Mouse (Mus musculus): ENCODE measurements around the gene Nfkb2. TPM values are rescaled to one million over a fixed set of nuclear protein-coding genes. Genes with fewer than 3 reads are reported as not detected.

Gene Nfkb2
- polyA plus RNA-seq (2015; fragmentation: Nextera tagmentation; extraction: Ambion mirVana): 2.4 and 10.0 TPM in 2 replicates

DNA sequence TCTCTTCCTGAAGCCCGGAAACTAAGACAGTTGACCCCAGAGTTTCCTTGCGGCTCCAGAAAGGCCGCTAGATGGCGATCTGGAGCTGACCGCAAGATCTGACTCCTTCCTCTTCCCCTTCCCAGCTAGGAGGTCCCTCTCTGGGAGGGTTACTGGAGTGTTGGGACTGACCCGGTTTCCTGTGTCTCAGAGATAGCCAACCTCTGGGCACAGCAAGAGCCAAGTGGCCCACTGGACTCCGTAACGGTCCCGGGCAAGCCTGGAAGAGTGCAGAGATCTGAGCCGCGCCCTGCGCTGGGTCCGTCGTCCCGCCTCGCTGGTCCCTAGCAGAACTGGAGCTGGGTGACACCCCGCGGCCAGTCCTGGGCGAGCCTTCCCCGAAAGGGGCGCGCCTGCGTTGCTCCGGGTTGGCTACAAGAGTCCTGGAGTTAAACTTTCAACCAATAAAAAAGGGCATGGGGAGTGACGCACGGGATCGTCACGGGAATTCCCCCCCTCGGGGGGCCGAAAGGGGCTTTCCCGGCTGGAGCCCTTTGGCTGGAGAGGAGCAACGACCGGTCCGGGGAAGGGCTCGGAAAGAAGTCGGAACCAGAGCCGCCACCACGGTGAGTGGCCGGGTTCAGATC lies at the start of gene Nfkb2:
Gene Nfkb2 (plus strand): TSS at position 105 of the 626 bp plus-strand sequence.
- H3K9ac ChIP-seq (replicated peaks): peak within 1 kb of the TSS; percentile 47
- peak; percentile 67 for ATAC-seq (ENCODE audit: low FRiP score)
- no peaks in the 10 kb centered on the region for H3K36me3 ChIP-seq

DNA sequence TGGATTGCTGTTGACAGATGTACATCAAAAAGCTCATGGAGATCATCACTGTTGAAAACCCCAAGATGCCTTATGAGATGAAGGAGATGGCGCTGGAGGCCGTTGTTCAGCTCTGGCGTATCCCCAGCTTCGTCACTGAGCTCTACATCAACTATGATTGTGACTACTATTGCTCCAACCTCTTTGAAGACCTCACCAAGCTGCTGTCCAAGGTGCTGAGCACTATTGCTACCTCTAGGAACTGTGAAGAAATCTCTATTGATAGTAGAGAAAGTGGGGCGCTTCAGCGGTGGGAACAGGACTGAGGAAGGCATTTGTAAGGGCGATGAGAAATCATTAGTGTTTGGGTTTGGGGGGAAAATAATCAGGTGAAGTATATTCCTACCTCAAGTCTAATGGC lies 39.4 kb upstream of the Nfkb2 start:
- Histone ChIP-seq H3K27ac (replicated peaks) (no peak overlapping the region), H3K9me3 (replicated peaks) (no peaks in the 10 kb centered on the region), H3K4me2 (no peak overlapping the region), H3K27me3 (replicated peaks) (no peaks in the 10 kb centered on the region), H3K36me3 (peaks cover 99% of the 10 kb centered on the region), H3K4me3 (replicated peaks) (no peak overlapping the region), H3K4me1 (no peaks in the 10 kb centered on the region), H3K9ac (replicated peaks) (no peak overlapping the region)
- ATAC-seq (ENCODE audit: low FRiP score): no peak
- 91% methylated on average over 7 of the region's 7 CpGs for WGBS

More for the DNA sequence above, at the start of gene Nfkb2:
- Histone ChIP-seq H3K27ac (replicated peaks) (peak within 1 kb of the TSS; percentile 68), H3K4me1 (peaks cover 37% of the 10 kb centered on the region), H3K9me3 (replicated peaks) (no peaks in the 10 kb centered on the region), H3K4me3 (replicated peaks) (peak within 1 kb of the TSS; percentile 47), H3K27me3 (replicated peaks) (peaks cover 42% of the 10 kb centered on the region), H3K4me2 (peak within 1 kb of the TSS; percentile 93)
- under 1% methylated on average over 39 of the region's 39 CpGs for WGBS

DNA sequence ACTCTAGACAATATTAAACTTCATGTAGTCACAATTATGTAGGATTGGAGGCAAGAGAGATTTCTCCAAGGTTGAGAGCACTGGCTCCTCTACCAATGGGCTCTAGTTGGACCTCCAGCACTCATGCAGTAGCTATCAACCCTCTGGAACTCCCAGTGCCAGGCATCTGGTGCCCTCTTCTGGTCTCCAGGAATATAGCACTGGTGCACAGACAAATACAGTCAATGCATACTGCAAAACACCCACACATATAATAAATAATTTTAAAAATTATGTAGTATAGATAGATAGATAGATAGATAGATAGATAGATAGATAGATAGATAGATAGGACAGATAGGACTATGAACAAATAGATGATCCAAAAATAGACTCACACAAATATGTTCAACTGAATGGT lies 28.8 kb upstream of the Nfkb2 start:
- no peak overlapping the region for H3K4me3 ChIP-seq (replicated peaks)
- ATAC-seq (ENCODE audit: low FRiP score): no peak
- H3K27me3 ChIP-seq (replicated peaks): no peaks in the 10 kb centered on the region
- no peak overlapping the region for H3K4me2 ChIP-seq
- H3K4me1 ChIP-seq: no peaks in the 10 kb centered on the region
- no peak overlapping the region for H3K27ac ChIP-seq (replicated peaks)
- no peaks in the 10 kb centered on the region for H3K9me3 ChIP-seq (replicated peaks)
- no peak overlapping the region for H3K9ac ChIP-seq (replicated peaks)
- peaks cover 80% of the 10 kb centered on the region for H3K36me3 ChIP-seq

DNA sequence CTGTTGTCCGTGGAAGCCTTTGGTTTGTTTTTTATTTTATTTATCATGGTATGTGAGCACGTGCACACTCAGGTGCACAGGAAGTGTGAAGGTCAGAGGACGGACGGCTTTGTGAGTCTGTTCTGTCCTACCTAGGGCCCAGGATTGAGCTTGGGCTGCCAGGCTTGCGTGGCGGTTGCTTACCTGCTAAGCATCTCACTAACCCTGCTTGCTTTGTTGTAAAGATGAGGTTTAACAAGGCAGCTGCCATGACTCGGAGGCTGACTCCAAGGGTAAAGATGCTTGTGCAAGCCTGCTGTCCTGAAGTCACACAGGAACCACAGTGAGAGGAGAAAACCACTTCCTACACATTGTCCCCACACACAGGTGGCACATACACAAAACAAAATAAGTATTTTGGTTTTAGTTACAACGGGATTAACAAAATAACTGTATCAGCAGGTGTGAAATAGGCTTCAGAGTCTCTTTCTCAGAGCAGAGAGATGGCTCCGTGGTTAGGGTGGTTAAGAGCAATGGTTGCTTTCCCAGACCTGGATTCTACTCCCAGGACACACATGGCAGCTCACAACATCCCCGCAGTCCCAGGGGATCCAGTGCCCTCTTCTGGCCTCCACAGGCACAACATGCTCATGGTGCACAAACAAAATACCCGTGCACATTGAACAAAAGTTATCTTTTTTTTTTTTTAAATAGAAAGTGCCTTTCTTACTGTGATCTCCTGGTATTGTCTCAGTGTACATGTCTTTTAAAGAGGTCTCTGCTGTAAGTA lies 21.9 kb upstream of the Nfkb2 start:
- Histone ChIP-seq H3K4me1 (no peaks in the 10 kb centered on the region), H3K36me3 (peaks cover 87% of the 10 kb centered on the region), H3K27ac (replicated peaks) (no peak overlapping the region), H3K4me3 (replicated peaks) (no peak overlapping the region), H3K4me2 (no peak overlapping the region), H3K9ac (replicated peaks) (no peak overlapping the region), H3K9me3 (replicated peaks) (no peaks in the 10 kb centered on the region), H3K27me3 (replicated peaks) (no peaks in the 10 kb centered on the region)
- ATAC-seq (ENCODE audit: low FRiP score): no peak
- 96% methylated on average over 11 of the region's 11 CpGs for WGBS

DNA sequence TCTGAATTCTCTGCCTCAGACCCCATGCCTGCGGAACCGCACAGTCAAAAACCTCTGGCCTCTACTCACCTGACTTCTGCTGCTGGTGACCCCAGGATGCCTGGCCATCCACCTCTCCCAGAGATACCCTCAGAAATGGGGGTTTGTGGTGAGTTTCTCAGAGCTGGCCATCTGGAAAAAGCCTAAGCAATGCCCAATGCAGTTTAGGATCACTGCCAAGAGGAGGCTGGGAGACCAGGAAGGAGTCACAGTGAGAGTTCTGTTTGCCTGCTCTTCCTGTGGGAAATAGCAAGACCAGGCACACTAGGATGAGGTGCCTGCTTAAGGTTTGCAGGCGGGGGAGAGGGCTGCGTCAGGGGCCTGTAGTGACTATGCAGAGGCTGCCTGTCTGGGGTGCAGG lies 19.4 kb upstream of the Nfkb2 start:
- peaks cover 75% of the 10 kb centered on the region for H3K36me3 ChIP-seq
- no peak for ATAC-seq (ENCODE audit: low FRiP score)
- H3K4me2 ChIP-seq: no peak overlapping the region
- H3K4me3 ChIP-seq (replicated peaks): no peak overlapping the region
- no peaks in the 10 kb centered on the region for H3K4me1 ChIP-seq
- no peaks in the 10 kb centered on the region for H3K27me3 ChIP-seq (replicated peaks)
- no peak overlapping the region for H3K9ac ChIP-seq (replicated peaks)
- H3K27ac ChIP-seq (replicated peaks): no peak overlapping the region
- 99% methylated on average over 4 of the region's 4 CpGs for WGBS
- no peaks in the 10 kb centered on the region for H3K9me3 ChIP-seq (replicated peaks)

DNA sequence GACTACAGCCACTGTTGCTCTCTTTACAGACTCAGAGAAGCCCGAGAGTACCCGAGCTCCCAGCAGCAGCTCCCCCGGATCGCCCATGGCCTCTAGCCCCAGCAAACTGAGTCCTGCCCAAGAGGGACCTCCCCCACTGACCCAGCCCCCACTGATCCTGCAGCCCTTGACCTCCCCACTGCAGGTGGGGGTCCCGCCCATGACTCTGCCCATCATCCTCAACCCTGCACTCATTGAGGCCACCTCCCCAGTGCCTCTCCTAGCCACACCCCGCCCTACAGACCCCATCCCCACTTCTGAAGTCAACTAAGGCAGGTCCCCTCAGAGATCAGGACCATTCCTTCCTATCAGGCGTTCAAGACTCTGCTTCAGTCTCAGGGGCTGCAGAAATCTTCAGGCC lies 18.5 kb upstream of the Nfkb2 start:
- Histone ChIP-seq H3K36me3 (peaks cover 65% of the 10 kb centered on the region), H3K9ac (replicated peaks) (no peak overlapping the region), H3K4me3 (replicated peaks) (no peak overlapping the region), H3K4me1 (no peaks in the 10 kb centered on the region), H3K27ac (replicated peaks) (no peak overlapping the region), H3K27me3 (replicated peaks) (no peaks in the 10 kb centered on the region), H3K4me2 (no peak overlapping the region), H3K9me3 (replicated peaks) (no peaks in the 10 kb centered on the region)
- no peak for ATAC-seq (ENCODE audit: low FRiP score)
- 90% methylated on average over 7 of the region's 7 CpGs for WGBS

DNA sequence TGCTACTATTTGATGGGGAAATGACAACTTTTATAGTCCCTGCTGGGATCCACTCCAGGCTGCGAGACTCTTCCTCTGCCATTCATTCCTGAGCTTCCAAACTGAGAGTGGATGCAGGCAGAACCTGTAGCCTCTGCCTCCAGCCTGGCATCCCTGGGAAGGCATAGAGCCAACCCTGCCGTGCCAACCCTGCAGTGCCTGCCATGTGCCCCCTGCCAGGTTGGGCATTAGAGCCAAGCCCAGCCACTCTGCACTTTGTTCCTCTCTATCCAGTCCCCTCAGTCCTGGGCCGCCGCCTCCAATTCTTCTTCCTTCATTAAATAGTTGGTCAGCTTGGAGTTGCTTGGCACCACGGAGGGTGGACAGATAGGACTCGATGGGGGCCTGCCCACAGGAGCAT lies 18.1 kb upstream of the Nfkb2 start:
- H3K4me3 ChIP-seq (replicated peaks): no peak overlapping the region
- H3K36me3 ChIP-seq: peaks cover 62% of the 10 kb centered on the region
- no peak for ATAC-seq (ENCODE audit: low FRiP score)
- H3K4me2 ChIP-seq: no peak overlapping the region
- no peaks in the 10 kb centered on the region for H3K27me3 ChIP-seq (replicated peaks)
- no peak overlapping the region for H3K27ac ChIP-seq (replicated peaks)
- H3K9ac ChIP-seq (replicated peaks): no peak overlapping the region
- H3K4me1 ChIP-seq: no peaks in the 10 kb centered on the region
- WGBS: 83% methylated on average over 6 of the region's 6 CpGs
- H3K9me3 ChIP-seq (replicated peaks): no peaks in the 10 kb centered on the region

DNA sequence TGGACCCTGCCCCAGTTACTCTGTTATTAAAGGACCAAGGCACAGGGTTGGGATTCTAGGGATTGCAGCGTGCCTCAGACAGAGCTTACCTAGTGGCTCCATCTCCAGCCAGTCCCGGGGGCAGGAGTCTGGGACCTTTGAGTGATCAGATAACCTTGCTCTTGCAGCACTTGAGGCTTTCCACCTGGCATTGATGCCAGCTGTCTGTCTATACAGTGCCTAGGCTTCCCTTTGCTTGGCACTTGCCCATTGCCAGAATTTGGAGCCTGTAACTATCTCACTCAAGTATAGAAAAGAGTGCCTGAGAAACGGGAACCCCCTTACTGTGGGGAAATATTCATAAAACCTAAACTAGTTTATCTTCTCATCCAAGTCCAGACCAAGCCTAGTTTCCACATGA lies 17.2 kb upstream of the Nfkb2 start:
- H3K4me1 ChIP-seq: no peaks in the 10 kb centered on the region
- H3K4me2 ChIP-seq: no peak overlapping the region
- H3K27me3 ChIP-seq (replicated peaks): no peaks in the 10 kb centered on the region
- H3K27ac ChIP-seq (replicated peaks): no peak overlapping the region
- H3K4me3 ChIP-seq (replicated peaks): no peak overlapping the region
- no peak for ATAC-seq (ENCODE audit: low FRiP score)
- H3K36me3 ChIP-seq: peaks cover 54% of the 10 kb centered on the region
- H3K9ac ChIP-seq (replicated peaks): no peak overlapping the region
- H3K9me3 ChIP-seq (replicated peaks): no peaks in the 10 kb centered on the region
- WGBS: 91% methylated on average over 3 of the region's 3 CpGs

DNA sequence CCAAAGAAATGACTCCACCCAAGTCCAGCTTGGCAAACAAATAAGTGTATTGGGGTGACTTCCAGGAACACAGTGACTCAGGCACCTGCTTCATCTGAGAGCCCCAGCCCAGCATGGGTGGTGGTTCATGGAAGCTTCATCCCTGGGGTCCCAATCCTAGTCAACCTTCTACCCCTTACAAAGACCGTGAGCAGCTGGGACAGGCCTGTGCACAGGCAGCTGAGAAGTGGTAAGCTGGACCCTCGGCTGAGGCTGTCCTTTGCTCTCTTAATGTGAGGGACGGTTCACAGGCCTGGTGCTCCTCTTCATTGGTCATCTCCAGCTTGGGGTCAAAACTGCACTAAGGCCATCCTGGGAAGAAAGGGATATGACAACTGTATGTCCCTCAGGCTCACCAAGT lies 16.6 kb upstream of the Nfkb2 start:
- H3K9me3 ChIP-seq (replicated peaks): no peaks in the 10 kb centered on the region
- H3K27me3 ChIP-seq (replicated peaks): no peaks in the 10 kb centered on the region
- no peak overlapping the region for H3K27ac ChIP-seq (replicated peaks)
- no peaks in the 10 kb centered on the region for H3K4me1 ChIP-seq
- 90% methylated on average over 3 of the region's 3 CpGs for WGBS
- no peak overlapping the region for H3K4me3 ChIP-seq (replicated peaks)
- H3K9ac ChIP-seq (replicated peaks): no peak overlapping the region
- peaks cover 47% of the 10 kb centered on the region for H3K36me3 ChIP-seq
- no peak overlapping the region for H3K4me2 ChIP-seq
- ATAC-seq (ENCODE audit: low FRiP score): no peak

DNA sequence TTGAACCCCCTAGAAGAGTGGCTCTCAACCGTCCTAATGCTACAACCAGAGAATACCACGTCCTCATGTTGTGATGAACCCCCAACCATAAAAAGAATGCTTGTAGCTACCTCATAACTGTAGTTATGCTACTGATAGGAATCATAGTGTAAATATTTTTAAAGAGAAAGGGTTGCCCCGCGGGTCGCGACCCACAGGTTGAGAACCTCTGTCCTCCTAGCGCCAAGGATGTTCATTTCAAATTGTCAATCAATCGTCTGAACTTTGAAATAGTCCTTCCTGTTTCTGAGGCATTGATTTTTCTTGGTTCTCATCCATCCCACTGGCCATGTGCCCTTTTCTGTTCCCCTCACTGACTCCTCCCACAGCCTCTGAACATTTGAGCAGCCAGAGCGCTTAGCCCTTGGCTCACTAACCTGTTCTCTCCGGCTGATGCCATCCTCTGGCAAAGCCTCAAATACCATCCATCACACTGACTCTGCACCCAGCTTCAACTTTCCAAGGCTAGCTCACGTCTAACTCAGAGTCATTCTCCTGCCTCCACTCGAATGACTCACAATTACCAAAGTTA lies 13.5 kb upstream of the Nfkb2 start:
- no peak overlapping the region for H3K4me2 ChIP-seq
- no peak for ATAC-seq (ENCODE audit: low FRiP score)
- H3K27ac ChIP-seq (replicated peaks): no peak overlapping the region
- WGBS: 71% methylated on average over 12 of the region's 12 CpGs
- peaks cover 19% of the 10 kb centered on the region for H3K36me3 ChIP-seq
- H3K9ac ChIP-seq (replicated peaks): no peak overlapping the region
- no peaks in the 10 kb centered on the region for H3K9me3 ChIP-seq (replicated peaks)
- H3K4me1 ChIP-seq: no peaks in the 10 kb centered on the region
- H3K4me3 ChIP-seq (replicated peaks): no peak overlapping the region
- H3K27me3 ChIP-seq (replicated peaks): no peaks in the 10 kb centered on the region

DNA sequence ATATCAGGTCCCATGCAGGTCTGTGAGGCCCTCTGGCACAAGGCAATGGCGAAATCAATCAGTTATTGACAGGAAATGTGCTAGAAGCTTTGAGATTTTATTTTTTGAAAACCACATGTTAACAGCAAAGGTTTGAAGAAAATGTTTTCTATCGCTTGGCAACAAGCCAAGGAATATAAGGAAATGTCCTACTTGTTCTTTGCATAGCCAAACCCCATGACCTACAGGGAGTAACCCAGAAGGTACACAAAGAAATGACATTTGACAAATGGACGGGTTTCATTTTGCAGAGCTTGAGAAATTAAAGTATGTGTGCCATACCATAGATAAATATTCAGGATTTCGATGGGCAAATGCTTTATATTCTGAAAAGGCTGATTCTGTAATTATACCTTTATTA lies 7.2 kb upstream of the Nfkb2 start:
- Histone ChIP-seq H3K4me1 (no peaks in the 10 kb centered on the region), H3K36me3 (no peaks in the 10 kb centered on the region), H3K9ac (replicated peaks) (no peak overlapping the region), H3K27me3 (replicated peaks) (no peaks in the 10 kb centered on the region), H3K4me2 (no peak overlapping the region), H3K9me3 (replicated peaks) (no peaks in the 10 kb centered on the region), H3K27ac (replicated peaks) (no peak overlapping the region), H3K4me3 (replicated peaks) (no peak overlapping the region)
- 75% methylated on average over 4 of the region's 4 CpGs for WGBS
- no peak for ATAC-seq (ENCODE audit: low FRiP score)
